Mouse (Mus musculus) G1E-ER4 (cell line): ENCODE data around the gene Atxn1. TPM values are rescaled to one million over a fixed set of nuclear protein-coding genes. Genes with fewer than 3 reads are reported as not detected.

Experiments
- GATA1 ChIP-seq: IDR thresholded peaks from one replicate; pipeline ENCODE4 v1.8.0; 2012; ENCODE audit warnings: low read length, inconsistent platforms
- polyA plus RNA-seq: library from polyadenylated mRNA; stranded (reverse); fragments of >175 nt; gene quantifications from 2 replicates; pipeline ENCODE4 v1.2.3, GENCODE M21; 2012

Atxn1 gene
- polyA plus RNA-seq, 1 experiment = 5.5 TPM

DNA sequence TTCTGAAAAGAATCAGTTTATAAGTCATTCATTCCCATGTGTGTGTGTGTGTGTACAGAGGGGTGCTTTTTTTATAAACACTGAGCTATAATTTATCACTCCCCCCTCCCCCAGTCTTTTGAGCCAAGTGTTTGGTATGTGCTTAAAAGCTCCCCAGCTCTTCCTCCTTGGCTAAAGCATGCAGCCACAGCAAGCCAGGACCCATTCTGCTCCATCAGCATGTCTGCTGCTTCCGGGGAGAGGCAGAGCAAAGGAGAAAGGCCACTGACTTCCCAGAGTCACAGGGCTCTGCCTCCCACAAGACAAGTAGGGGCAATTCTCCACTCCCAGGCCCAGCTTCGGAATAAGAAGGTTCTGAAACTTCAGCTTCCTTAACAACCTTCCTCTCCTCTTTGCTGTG lies 67.2 kb downstream of the Atxn1 start:
- TF ChIP-seq GATA1 = no peak

DNA sequence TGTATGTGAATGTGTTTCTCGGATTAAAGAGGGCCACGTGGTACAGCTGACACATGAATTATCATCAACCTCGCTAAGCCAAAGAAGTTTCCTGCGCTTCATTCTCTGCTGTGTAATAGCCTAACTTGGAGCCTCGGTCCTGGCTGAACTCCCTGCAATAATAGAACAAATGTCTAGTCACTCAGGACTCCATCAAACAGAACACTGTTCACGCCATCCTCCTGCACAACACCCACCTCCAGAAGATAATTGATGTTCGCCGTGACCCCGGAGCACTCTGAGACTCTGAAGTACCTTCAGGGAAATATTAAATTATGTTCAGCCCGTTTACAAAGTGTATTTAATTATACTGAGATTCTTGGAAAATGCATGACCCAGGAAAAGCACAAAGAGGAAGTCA lies 70.0 kb downstream of the Atxn1 start:
- TF ChIP-seq GATA1 = no peak

DNA sequence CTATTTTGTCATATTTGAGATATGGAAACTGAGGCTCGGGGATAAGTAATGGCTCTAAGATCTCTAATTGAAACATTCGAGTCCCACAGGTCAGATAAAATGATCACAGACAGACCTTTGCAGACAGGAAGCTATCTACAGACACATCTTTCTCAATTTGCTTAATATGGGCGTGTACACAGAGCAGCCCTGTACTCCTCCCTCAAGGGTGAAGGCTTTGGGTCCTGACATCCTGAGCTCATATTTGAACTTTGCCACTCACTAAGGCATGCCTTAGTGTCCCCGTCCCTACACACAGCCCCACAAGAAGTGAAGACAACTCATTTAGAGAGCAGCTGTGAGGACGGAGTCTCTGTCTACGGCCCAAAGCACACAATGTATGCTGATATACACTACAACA lies 70.6 kb downstream of the Atxn1 start:
- TF ChIP-seq GATA1 = no peak

DNA sequence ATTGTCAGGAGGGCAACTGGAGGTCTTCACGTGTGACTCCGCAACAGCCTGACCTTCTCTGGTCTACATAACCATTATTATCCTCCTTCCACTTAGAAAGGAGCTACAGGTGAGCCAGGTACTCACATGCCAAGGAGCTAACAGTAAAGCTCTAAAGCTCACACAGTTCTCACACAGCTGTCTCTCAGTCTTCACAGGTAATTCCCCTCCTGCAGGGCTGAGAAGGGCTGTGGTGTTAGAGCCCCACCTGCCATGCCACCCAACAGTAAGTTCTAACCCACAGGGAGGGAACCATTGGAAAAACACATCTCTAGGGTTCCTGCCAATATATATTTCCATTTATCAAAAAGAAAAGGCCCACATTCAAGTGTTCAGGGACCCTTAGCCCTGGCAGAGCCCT lies 73.7 kb downstream of the Atxn1 start:
- no peak for TF ChIP-seq GATA1

DNA sequence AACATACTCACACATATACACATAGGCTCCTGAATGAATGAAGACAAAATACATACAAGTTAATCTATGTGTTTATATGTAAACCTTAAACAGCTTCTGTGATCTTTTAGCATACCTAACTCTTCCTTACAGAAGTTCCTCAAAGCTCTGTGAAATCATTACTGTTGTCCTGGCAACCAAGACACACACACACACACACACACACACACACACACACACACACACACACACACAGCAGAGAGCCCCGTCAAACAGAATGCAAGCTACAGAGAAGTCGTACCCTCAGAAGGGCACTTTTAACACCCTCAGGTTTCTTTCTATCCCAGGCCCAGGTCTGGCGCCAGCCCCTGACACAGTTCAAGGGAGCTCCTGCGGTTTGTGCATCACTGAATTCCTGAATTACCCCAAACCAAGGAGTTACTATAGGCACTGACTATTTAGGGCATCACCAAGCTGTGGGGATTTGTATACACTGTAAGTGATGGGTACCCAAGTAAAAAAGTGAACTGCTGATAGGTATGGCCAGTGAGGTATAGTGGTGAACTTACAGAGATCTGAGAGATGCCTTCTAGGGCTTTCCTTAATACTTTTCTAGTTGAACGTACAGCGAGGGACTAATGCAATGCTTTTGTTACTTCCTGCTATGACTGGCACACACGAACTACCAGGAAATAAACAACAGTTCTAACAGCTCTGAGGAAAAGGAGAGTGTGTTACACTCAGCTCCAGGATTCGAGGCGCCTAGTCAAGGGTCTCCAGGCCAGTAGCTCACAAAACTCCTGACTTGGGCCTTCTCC lies 75.7 kb downstream of the Atxn1 start:
- no peak for TF ChIP-seq GATA1

DNA sequence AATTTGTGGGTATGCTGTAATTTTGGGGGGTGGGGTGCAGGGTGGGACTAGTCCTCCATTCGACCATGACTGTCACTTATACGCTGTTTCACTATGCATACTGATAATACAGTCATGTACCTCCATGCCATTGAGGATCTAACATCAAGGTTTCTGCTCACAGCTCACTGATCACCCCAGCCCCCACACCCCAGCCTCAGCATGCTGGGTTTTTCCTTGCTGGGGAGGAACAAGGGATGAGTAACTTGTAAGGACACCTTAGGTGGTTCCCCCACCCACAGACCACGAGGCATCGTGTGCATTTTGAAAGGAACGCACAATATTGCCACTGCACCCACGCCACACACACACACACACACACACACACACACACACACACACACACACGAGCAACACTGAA lies 79.9 kb downstream of the Atxn1 start:
- no peak for TF ChIP-seq GATA1

DNA sequence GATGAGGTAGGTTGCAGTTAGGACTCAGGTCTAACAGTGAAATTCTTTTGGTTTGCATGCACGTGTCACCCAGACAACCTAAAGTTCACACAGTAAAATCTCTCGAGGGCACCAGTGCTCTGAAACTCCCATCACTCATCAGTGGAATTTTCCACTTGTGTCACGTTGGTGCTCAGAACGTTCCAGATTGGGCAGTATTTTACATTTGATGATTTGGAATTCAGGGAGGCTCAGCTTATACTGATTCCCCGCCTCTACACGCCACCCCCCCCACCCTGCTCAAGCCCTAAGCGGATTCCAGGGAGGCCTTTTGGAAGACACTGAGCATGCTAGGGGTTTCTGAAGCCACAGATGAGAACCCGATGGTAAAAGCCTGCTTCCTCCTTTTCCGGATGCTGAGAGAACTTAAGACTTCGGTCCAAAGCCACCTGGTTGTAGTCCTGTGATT lies 81.0 kb downstream of the Atxn1 start:
- no peak for TF ChIP-seq GATA1

DNA sequence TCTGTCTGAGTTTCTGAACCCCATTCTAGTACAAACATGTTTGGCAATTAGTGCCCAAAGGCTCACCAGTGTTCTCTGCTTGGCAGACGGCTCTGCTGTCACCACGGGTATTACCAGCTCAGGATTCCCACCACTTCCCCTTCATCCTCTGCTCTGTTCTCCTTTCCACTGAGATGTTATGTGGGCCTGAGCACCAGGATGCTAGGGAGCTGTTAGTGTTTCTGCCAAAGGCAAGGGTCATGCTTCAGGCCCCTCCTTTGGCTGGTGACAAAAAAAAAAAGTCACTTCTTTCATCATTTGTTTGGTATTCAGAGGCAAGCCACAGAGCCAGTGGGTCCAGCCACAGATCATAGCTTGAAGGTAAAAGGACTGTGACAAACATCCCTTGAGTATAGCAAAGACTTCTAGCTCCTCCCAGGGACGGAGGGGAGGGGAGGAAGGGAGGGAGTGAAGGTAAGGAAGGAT lies 81.8 kb downstream of the Atxn1 start:
- TF ChIP-seq GATA1 = no peak

DNA sequence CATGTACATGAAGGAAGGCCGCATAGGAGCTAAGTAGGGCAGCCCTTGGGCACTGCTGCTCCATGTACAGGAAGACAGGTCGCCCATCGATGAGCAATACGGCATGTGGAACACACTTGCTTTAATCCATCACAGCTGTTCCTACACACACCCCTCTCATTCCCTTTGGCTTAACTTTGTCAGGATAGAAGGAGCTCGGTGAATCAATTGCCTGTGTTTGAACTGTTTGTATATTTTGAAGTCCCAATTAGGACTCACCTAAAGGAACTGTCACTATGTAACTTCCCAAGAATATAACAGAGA lies 84.3 kb downstream of the Atxn1 start:
- no peak for TF ChIP-seq GATA1

DNA sequence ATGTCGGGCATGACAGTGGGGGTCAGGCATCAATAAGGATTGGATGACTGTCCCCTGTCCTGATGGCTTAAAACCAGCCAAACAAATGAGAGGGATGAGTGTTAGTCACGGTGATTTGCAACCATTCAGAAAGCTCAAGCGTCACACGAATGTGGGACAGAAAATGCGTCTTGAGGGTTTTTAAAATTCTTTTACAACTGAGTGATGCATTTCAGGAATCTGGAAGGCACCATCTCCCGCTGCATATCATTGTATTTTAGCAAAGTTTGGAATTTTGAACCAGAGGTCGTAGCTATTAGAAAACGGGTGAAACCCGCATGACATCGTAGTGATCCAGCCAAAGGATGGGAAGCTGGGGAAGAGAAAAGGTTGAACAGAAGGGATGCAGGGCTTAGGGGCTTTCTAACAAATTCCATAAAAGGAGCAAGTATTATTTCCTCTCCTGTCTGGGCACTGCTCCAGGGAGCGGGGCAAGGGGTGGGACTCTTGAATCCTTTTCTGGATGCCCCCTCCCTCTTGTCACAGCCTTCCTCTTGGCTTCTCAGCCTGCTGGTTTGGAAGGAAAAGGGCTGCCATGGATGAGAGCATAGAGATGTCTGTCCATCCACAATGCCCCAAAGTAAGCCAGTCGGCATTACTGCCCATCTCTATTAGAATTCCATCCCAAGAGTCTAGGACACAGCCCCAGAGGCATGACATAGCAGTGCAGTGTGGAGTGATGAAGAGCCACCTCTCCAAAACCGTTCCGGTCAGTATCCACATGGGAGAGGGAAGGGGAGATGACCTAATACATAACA lies 84.9 kb downstream of the Atxn1 start:
- TF ChIP-seq GATA1 = no peak

DNA sequence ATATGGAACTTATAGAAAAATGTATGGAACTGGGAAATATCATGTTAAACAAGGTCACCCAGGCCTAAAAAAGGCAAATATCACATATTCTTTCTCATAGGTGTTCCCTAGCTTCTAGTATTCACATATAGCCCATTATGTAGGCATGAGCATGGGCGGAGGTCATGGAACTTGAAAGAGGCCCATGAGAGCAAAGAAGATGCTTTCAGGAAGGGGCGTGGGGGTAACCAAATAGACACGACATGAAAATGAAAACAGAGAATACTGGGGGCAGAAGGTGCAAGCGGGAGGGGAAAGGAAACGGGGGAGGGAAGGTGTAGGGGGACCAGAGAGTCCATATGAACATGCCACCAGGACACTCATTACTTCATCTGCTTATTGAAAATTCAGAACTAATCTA lies 87.9 kb downstream of the Atxn1 start:
- TF ChIP-seq GATA1 = no peak

DNA sequence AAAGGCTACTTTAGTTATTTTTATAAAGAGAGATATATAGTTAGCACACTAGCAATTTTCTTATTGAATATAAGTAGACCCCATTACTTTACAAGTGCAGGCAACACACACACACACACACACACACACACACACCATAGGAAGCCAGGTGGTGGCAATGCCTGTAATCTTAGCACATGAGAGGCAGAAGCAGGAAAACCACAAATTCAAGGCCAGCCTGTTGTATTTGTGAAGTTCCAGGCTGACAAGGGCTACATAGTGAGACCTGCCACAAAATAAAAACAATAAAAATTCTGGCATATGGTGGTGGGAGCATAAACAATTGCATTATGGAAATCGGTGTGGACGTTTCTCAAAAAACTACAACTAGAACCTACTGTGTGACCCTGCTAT lies 88.4 kb downstream of the Atxn1 start:
- no peak for TF ChIP-seq GATA1

DNA sequence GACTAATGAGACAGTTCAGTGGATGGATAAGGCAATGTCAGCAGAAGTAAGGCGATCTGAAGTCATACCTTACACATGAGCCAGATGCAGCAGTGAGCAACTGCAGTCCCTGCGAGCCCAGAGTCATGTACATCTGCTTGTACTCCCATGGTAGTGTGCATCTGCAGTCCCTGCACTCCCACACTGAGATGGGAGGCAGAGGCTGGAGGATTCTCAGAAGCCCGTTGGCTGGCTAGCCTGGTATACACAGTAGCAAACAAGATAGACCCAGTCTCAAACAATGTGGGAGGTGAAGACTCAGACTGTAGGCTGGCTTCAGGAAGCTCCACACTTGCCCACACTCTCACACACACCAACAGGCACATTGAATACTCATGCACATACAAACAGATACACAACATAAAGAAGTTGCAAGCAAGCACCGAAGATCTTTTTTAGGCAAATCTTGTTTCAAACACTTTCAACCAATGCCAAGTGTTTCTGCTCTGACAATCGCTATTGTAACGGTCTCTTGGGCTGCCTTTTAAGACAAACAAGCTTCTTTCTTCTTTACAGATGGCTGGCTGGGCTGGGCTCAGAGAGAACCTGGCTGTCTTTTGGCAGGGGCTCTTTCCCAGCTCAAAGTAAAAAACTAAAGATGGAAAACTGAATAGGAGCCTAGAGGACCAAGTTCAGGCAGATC lies 89.0 kb downstream of the Atxn1 start:
- TF ChIP-seq GATA1 = no peak

DNA sequence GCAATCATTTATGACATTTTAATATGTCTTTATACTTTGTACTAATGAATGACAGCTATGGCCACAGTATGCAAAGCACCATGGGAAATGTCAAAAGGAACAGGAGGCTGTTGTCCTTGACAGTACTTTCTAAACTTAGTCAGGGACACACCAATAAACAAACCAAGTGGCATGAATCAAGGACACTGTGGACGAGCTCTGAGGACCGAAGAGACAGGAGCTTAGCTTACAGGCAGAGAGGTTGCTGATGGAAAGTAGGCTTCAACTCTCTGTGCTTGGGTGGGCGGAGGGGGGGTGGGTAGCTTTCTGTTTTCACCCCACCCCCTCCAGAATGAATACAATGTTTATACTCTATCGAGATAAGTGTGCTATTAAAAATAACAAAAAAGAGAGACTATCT lies 90.6 kb downstream of the Atxn1 start:
- no peak for TF ChIP-seq GATA1

DNA sequence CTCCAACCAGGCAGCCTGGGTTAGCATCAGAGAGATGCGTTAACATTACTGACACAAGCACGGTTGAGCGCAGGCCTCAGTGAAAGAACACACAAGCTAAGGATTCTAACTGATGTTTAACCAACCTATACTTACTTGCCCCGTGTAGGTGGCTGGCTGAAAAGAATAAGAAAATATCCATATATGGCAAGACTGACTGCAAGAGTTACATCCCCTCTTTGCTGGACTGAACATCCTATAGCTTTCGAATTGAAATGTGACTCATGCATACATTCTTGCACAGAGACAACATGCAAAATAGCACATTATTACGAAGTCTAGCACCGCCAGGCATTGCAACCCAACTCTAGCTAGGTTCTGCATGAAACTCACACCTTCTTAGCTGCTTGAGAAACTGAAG lies 91.8 kb downstream of the Atxn1 start:
- TF ChIP-seq GATA1 = no peak

DNA sequence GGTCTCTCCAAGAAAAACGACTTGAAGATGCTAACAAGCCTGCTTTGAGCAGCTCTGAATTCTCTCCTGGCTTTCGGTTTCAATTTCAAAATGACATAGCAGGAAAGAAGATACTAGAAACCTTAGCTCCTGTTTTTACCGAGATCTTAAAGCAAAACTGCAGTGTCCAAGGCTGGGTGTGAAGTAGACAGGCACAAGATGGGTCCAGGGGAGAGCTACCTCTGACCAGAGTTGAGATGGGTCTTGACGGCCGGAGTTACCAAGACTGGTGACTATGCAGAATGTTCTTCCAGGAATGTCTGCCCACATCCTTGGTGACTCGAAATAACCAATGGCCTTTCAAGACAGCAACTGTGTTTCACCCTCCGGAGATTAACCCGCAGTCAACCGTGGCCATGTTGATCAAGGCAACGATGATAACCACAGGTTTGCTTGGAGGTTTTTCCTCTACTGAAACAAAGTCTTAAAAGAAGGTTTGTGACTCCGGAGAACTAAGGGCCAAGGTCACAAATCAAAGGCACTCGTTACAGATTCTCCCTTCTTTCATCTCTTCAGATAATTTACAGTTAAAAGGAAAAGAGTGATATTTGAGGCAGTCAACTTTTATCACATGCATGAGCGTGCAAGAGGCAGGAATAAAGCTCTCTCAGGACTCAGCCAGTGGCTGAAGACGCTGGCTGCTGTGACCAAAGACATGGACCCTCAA lies 92.6 kb downstream of the Atxn1 start:
- TF ChIP-seq GATA1 = no peak
